Mouse (Mus musculus): ENCODE results near the gene Pcsk7. TPM values are rescaled to one million over a fixed set of nuclear protein-coding genes. Genes with fewer than 3 reads are reported as not detected.

Pcsk7 gene
- total RNA-seq (2023): 10 to 100 TPM; 76.1 to 82.6 TPM

GRCm38 (mm10) chr9:45906355-45907077 lies at the start of gene Pcsk7, which contains the start of gene Rnf214:
Gene Pcsk7 (plus strand): TSS chr9:45906497.
Gene Rnf214 (minus strand): TSS chr9:45906911.

GRCm38 (mm10) chr9:45935628-45936210 lies 29.4 kb downstream of the Pcsk7 start, which contains the start of gene Tagln:
Gene Tagln (minus strand): TSS chr9:45936058.

GRCm38 (mm10) chr9:45955107-45955963 lies 49.0 kb downstream of the Pcsk7 start, which contains the start of gene Sidt2:
Gene Sidt2 (minus strand): TSS chr9:45955258.

Other genes starting within 250 kb of the Pcsk7 start
- 10 to 100 TPM; 39.4 to 41.4 TPM for gene Cep164, start 77.8 kb upstream of the Pcsk7 start, total RNA-seq (2023)
- gene Bace1, start 67.9 kb upstream of the Pcsk7 start, total RNA-seq (2023): 1 to 10 TPM; 1.7 to 2.6 TPM
- gene Rnf214, start 414 bp downstream of the Pcsk7 start, total RNA-seq (2023): 10 to 100 TPM; 37.9 to 41.9 TPM
- 1 to 10 TPM; 1.3 to 1.9 TPM for gene Tagln, start 29.6 kb downstream of the Pcsk7 start, total RNA-seq (2023)
- gene Sidt2, start 48.8 kb downstream of the Pcsk7 start, total RNA-seq (2023): 100 to 1,000 TPM; 290 to 308 TPM
- gene Pafah1b2, start 106.2 kb downstream of the Pcsk7 start, total RNA-seq (2023): 10 to 100 TPM; 61.0 to 73.3 TPM
- 10 to 100 TPM; 65.8 to 66.8 TPM for gene Sik3, start 106.3 kb downstream of the Pcsk7 start, total RNA-seq (2023)